Mouse (Mus musculus): ENCODE data around the gene Spg7. TPM values are rescaled to one million over a fixed set of nuclear protein-coding genes. Genes with fewer than 3 reads are reported as not detected.

Spg7 gene
- polyA plus RNA-seq, 1 experiment from 2014 or later: 49.6 TPM

DNA sequence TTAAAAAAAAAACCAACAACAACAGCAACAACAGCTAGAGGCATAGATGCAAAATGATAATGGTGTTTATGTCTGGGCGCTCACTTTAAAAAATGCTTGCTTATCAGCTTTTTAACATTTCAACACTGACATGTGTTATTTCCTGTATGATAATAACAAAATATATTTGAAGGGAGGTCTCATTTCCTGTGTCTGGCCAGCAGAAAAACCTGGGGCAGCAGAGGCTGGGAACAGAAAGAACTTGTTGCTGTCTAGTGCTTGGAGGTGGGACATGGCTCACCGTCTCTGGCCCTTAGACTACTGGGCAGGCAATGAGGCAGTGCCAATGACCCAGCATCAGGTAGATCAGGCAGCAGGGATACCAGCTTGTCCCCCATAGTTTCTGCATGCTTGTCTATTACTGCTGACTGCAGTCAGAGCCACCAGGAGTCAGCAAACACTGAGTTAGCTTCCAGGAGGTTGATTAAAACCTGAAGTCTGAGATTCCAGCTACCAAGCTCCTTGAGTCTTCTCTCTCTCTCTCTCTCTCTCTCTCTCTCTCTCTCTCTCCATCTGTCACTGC is 51.2 kb downstream of the Spg7 start:
- WGBS: 46% methylated on average over 2 of the region's 2 CpGs
- Histone ChIP-seq H3K27ac (peak overlapping the region; percentile 25; the same call in 1 of the 2 replicates), H3K27me3 (ENCODE audit: insufficient read depth, low read length) (peaks cover 24% of the 10 kb centered on the region), H3K9me3 (replicated peaks; ENCODE audit: low read length) (no peaks in the 10 kb centered on the region), H3K36me3 (ENCODE audit: insufficient read depth, low read length) (no peaks in the 10 kb centered on the region), H3K4me3 (replicated peaks; ENCODE audit: low read depth, low read length) (no peak overlapping the region), H3K4me2 (ENCODE audit: low read length) (no peak overlapping the region), H3K9ac (ENCODE audit: low read depth, low read length) (no peak overlapping the region), H3K4me1 (replicated peaks; ENCODE audit: insufficient read depth, low read length) (peaks cover 14% of the 10 kb centered on the region)
- ATAC-seq (replicated peaks; ENCODE audit: low FRiP score, low read depth) (no peak), DNase-seq (ENCODE audit: low spot score) (peak; percentile 61)
- TF ChIP-seq CTCF (IDR thresholded peaks at IDR 0.05; ENCODE audit: low read depth): peak; percentile 41; the same call in 1 of the 2 replicates

DNA sequence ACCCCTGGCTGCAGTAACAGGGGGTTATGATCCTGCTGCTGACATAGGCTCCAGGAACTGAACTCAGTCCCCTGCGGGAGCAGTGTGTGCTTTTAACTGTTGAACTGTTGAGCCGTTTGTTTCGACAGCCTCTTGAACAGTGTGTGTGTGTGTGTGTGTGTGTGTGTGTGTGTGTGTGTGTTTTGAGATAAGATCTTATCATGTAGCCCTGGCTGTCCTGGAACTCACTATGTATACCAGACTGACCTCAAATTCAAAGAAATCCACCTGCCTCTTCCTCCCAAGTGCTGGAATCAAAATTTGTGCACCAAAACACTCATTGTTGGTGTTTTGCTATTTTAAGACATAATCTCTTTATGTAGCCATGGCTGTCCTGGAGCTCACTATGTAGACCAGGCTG is 51.9 kb downstream of the Spg7 start:
- 43% methylated on average over 3 of the region's 3 CpGs for WGBS
- Histone ChIP-seq H3K9me3 (replicated peaks; ENCODE audit: low read length) (no peaks in the 10 kb centered on the region), H3K4me2 (ENCODE audit: low read length) (no peak overlapping the region), H3K9ac (ENCODE audit: low read depth, low read length) (no peak overlapping the region), H3K27me3 (ENCODE audit: insufficient read depth, low read length) (peaks cover 24% of the 10 kb centered on the region), H3K27ac (peak overlapping the region; percentile 25; the same call in 1 of the 2 replicates), H3K4me1 (replicated peaks; ENCODE audit: insufficient read depth, low read length) (peaks cover 14% of the 10 kb centered on the region), H3K4me3 (replicated peaks; ENCODE audit: low read depth, low read length) (no peak overlapping the region), H3K36me3 (ENCODE audit: insufficient read depth, low read length) (no peaks in the 10 kb centered on the region)
- DNase-seq (ENCODE audit: low spot score) (no peak), ATAC-seq (replicated peaks; ENCODE audit: low FRiP score, low read depth) (no peak)
- TF ChIP-seq CTCF (IDR thresholded peaks at IDR 0.05; ENCODE audit: low read depth): no peak

GRCm38 (mm10) chr8:123117127-123117731 is 54.5 kb downstream of the Spg7 start, which contains the start of gene Cpne7:
TSS of gene Cpne7 (plus strand) at chr8:123117374.
- peak within 1 kb of the TSS; percentile 2; the same call in 1 of the 2 replicates for H3K9ac ChIP-seq (ENCODE audit: low read depth, low read length)
- H3K36me3 ChIP-seq (ENCODE audit: insufficient read depth, low read length): no peaks in the 10 kb centered on the region
- DNase-seq (ENCODE audit: low spot score): no peak
- H3K27ac ChIP-seq: no peak within 1 kb of the TSS
- ATAC-seq (replicated peaks; ENCODE audit: low FRiP score, low read depth): no peak; the same call in 1 of the 2 replicates
- peak within 1 kb of the TSS; percentile 45 for H3K4me3 ChIP-seq (replicated peaks; ENCODE audit: low read depth, low read length)
- peaks cover 16% of the 10 kb centered on the region for H3K4me1 ChIP-seq (replicated peaks; ENCODE audit: insufficient read depth, low read length)
- H3K4me2 ChIP-seq (ENCODE audit: low read length): peak within 1 kb of the TSS; percentile 66
- peaks cover 24% of the 10 kb centered on the region for H3K27me3 ChIP-seq (ENCODE audit: insufficient read depth, low read length)
- H3K9me3 ChIP-seq (replicated peaks; ENCODE audit: low read length): no peaks in the 10 kb centered on the region
- WGBS: under 1% methylated on average over 51 of the region's 51 CpGs
- TF ChIP-seq CTCF (IDR thresholded peaks at IDR 0.05; ENCODE audit: low read depth): no peak

DNA sequence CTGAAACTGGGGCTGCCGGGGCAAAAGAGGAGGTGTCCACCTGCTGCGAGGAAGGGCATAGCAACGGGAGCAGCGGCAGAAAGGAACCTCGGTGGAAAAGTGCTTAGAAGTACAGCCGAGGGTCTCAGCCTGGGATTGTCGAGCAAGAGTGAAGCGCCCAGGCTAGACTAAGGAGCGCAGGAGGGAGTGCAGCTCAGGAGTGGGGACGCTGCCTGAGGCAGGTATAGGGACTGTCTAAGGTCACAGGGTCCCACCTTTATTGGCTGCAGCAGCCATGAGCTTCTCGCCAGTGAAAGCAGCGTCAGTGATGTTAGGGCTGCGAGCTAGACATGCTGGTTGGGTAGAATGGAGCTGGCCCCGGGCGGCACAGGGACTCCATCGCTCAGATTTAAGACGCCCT is 55.0 kb downstream of the Spg7 start:
- 3% methylated on average over 17 of the region's 17 CpGs for WGBS
- Histone ChIP-seq H3K27ac (no peak overlapping the region), H3K36me3 (ENCODE audit: insufficient read depth, low read length) (no peaks in the 10 kb centered on the region), H3K4me3 (replicated peaks; ENCODE audit: low read depth, low read length) (peak overlapping the region; percentile 45), H3K9me3 (replicated peaks; ENCODE audit: low read length) (no peaks in the 10 kb centered on the region), H3K27me3 (ENCODE audit: insufficient read depth, low read length) (peaks cover 24% of the 10 kb centered on the region), H3K4me1 (replicated peaks; ENCODE audit: insufficient read depth, low read length) (peaks cover 19% of the 10 kb centered on the region), H3K4me2 (ENCODE audit: low read length) (peak overlapping the region; percentile 66), H3K9ac (ENCODE audit: low read depth, low read length) (peak overlapping the region; percentile 2; the same call in 1 of the 2 replicates)
- no peak for TF ChIP-seq CTCF (IDR thresholded peaks at IDR 0.05; ENCODE audit: low read depth)
- DNase-seq (ENCODE audit: low spot score) (no peak), ATAC-seq (replicated peaks; ENCODE audit: low FRiP score, low read depth) (no peak)

DNA sequence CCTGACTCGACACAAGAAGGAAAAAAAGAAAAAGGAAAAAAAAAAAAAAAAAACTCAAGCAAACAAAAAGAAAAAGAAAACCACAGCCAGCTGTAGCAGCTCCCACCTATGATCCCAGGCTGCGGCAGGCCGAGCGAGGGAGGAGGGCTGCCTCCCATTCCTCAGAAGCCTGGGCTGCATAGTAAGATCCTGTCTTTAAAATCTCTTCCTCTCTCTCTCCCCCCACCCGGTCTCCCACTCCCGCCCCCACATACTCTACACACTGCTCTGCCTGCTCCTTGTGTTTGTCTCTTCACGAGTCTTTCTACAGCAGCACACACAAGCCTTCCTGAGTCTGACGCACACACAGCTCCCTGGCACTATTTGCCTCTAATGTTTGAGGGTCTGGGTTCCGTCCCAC is 59.3 kb downstream of the Spg7 start:
- no peaks in the 10 kb centered on the region for H3K36me3 ChIP-seq (ENCODE audit: insufficient read depth, low read length)
- TF ChIP-seq CTCF (IDR thresholded peaks at IDR 0.05; ENCODE audit: low read depth): no peak
- H3K4me1 ChIP-seq (replicated peaks; ENCODE audit: insufficient read depth, low read length): peaks cover 21% of the 10 kb centered on the region
- peaks cover 16% of the 10 kb centered on the region for H3K27me3 ChIP-seq (ENCODE audit: insufficient read depth, low read length)
- no peak overlapping the region for H3K27ac ChIP-seq
- DNase-seq (ENCODE audit: low spot score): peak; percentile 88
- no peak overlapping the region for H3K4me2 ChIP-seq (ENCODE audit: low read length)
- ATAC-seq (replicated peaks; ENCODE audit: low FRiP score, low read depth): no peak
- H3K4me3 ChIP-seq (replicated peaks; ENCODE audit: low read depth, low read length): no peak overlapping the region
- 29% methylated on average over 9 of the region's 9 CpGs for WGBS
- H3K9ac ChIP-seq (ENCODE audit: low read depth, low read length): peak overlapping the region; percentile 14; the same call in 1 of the 2 replicates
- no peaks in the 10 kb centered on the region for H3K9me3 ChIP-seq (replicated peaks; ENCODE audit: low read length)

- H3K9ac ChIP-seq (ENCODE audit: low read depth, low read length): peak overlapping the region; percentile 14; the same call in 1 of the 2 replicates
- TF ChIP-seq CTCF (IDR thresholded peaks at IDR 0.05; ENCODE audit: low read depth): no peak
- peaks cover 11% of the 10 kb centered on the region for H3K27me3 ChIP-seq (ENCODE audit: insufficient read depth, low read length)
- DNase-seq (ENCODE audit: low spot score) (no peak), ATAC-seq (replicated peaks; ENCODE audit: low FRiP score, low read depth) (no peak)
- H3K4me1 ChIP-seq (replicated peaks; ENCODE audit: insufficient read depth, low read length): peaks cover 14% of the 10 kb centered on the region; the same call in 1 of the 2 replicates
- no peaks in the 10 kb centered on the region for H3K36me3 ChIP-seq (ENCODE audit: insufficient read depth, low read length)
- no peaks in the 10 kb centered on the region for H3K9me3 ChIP-seq (replicated peaks; ENCODE audit: low read length)
- H3K27ac ChIP-seq: no peak overlapping the region
- no peak overlapping the region for H3K4me3 ChIP-seq (replicated peaks; ENCODE audit: low read depth, low read length)
- no peak overlapping the region for H3K4me2 ChIP-seq (ENCODE audit: low read length)
- 78% methylated on average over 5 of the region's 5 CpGs for WGBS
Measured at GRCm38 (mm10) chr8:123122670-123123069, 59.9 kb downstream of the Spg7 start.

All from kidney, postnatal 0 days (tissue).